Mouse (Mus musculus): ENCODE measurements around the gene Crlf2. TPM values are rescaled to one million over a fixed set of nuclear protein-coding genes. Genes with fewer than 3 reads are reported as not detected.

The Crlf2 gene
- total RNA-seq (2021), result 1 to 10 TPM; 8.0 to 8.5 TPM
- long read RNA-seq, experiment 1, transcript Crlf2-201 (8 exons, 1,323 nt), result major isoform, 5 of 9 reads
- long read RNA-seq, experiment 1, partial matches to known transcripts, result 2 of 9 reads
- long read RNA-seq, experiment 1, other reads (novel, unspliced or antisense), result 1 of 9 reads
- long read RNA-seq, experiment 2, partial matches to known transcripts, result 1 of 6 reads
- long read RNA-seq, experiment 2, other reads (novel, unspliced or antisense), result 1 of 6 reads

DNA sequence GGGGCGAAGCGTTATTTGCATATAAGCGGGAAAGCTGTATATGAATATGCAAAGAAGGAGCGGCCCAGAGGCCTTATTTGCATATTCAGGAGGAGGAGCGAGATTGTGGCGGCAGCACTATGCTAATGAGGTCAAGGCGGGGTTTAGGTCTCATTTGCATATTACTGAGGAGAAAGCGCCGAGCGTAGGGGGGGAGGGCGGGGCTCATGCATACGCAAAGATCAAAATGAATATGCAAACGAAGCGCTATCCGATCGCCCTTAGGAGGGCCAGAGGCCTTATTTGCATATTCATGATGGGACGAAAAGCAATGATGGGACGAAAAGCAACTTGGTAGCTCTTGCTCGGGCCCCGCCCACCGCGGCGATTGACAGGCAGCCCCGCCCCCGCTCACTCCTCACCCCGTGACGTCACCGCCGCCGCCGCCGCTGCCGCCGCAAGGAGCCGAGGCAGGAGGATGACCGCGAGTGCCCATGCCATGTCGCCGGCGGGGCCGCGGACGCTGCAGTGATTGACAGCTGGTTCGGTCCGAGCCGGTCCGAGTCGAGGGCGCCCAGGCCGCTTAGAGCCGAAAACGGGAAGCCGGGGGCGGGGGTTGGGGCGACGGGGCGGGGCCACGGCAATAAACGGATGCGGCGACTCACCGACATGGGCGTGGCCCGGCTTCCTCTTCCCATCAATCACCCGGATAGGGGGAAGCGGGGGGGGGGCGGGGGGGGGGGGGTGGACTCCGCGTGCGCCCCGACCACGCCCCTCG, at the start of gene Crlf2:
Gene Crlf2, minus strand, starts transcription at position 590 of the 757 bp plus-strand sequence.
- intact Hi-C loops (cut with DNase I; ENCODE audit: low total_unique reads), result no loop called here
- DNase-seq, result peak; percentile 92

DNA sequence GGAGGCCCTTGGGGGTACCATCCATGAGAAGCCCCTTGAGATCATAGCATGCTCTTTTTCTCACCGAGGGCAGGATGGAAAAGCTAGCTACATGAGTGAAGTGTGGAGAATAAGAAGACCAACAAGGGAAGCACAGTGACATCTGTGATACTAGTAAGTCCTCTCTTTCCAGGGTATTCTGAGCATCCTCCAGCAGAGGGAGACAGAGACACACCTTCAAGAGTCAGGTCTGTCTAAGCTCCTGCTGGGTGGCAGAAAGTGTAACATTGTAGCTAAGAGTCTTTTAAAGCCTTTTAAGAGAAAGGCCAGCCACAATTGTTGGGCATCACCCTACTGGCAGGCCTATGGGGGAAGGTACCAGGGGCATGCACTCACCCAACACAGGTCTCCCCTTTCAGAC, 43.8 kb upstream of the Crlf2 start:
- DNase-seq, result no peak
- intact Hi-C loops (cut with DNase I; ENCODE audit: low total_unique reads), result no loop called here

DNA sequence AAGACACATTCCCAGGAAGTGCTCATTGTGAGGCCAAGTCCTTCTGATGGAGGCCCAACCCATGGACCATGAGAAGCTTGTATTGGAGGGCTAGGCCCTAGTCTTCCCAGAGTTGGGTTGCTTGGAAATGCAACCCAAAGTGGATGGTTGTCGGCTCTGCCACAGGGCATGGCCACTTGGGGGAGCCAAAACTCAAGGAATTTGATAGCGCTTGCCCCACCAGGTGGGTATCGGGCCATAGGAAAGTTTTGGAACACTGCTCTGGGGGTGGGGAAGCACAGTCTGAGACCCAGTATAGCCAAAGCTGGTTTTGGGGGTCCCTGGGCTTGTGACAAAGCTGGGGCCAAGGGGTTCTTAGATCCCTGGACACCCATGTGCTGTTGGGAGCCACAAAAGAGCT, 42.3 kb upstream of the Crlf2 start:
- DNase-seq, result no peak
- intact Hi-C loops (cut with DNase I; ENCODE audit: low total_unique reads), result no loop called here

DNA sequence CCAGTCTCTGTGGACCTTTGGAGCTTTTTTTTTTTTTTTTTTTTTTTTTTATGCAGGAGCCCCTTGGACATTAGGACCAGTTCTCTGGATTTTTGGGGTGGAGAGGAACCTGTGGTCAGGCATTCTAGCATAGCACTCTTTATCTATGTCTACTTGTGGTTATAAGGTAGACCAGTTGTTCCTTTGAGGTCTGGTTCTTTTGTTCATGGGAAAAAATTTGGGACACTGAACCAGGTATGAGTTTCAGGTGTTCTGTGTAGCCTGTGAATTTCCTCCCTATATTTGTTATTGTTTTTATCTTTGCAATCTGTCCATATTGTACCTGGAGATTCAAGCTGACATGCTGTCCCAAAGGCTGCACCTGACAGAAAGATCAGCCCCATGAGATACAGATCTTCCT, 40.1 kb upstream of the Crlf2 start:
- no peak for DNase-seq
- intact Hi-C loops (cut with DNase I; ENCODE audit: low total_unique reads), result no loop called here

DNA sequence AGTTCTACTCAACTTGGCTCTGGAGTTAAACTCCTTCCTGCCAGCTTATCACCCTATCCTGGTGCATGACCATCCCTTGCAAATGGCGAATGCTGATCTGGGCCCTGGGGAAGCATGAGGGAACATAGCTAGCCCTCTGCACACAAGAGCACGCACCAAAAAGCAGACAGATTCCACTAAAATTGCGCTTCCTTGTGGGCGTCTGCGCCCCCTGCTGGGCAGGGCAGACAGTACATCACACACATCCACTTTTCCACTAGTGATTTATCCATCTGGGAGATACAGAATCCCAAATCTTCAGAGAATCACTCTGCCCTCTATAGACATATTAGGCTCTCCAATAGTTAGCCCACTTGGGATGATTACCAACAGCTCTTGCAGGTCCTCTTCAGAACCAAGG, 37.9 kb upstream of the Crlf2 start:
- no peak for DNase-seq
- intact Hi-C loops (cut with DNase I; ENCODE audit: low total_unique reads), result no loop called here

DNA sequence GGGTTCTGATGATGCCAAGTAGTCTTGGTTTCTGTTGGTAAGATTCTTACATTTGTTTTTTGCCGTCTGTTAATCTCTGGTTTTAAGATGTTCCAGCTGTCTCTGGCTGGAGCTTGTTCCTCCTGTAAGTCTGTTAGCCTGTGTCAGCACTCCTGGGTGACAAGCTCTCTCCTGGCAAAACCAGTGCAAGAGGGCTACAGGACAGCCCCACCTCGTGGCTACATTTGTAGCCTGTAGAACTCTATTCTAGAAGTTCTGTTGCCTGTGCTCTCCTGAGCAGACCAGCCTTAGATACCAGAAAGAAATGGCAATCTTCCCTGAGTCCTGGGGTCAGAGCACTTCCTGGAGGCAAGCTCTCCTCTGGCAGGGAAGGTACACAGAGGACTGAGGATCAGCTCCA, 4.0 kb upstream of the Crlf2 start:
- intact Hi-C loops (cut with DNase I; ENCODE audit: low total_unique reads), result no loop called here
- no peak for DNase-seq

DNA sequence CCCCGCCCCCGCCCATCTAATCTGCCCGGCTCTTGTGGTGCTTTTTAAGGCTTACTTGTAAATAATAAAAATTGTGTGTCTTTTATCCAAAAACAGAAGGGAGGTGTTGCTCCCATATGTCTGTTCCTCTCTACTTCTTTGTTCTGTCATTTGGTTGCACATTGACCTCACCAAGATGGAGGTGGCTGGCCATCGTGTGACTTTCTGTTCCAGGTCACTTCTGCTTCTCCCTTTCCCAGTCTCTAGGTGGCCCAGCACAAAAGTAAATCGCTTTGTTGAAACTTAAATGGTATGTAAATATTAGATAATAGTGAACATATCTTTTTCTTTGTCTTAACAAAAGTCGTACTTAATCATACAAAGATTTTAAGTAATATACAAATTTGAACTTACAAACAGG, 398 bp upstream of the Crlf2 start:
- intact Hi-C loops (cut with DNase I; ENCODE audit: low total_unique reads), result no loop called here
- DNase-seq, result no peak

DNA sequence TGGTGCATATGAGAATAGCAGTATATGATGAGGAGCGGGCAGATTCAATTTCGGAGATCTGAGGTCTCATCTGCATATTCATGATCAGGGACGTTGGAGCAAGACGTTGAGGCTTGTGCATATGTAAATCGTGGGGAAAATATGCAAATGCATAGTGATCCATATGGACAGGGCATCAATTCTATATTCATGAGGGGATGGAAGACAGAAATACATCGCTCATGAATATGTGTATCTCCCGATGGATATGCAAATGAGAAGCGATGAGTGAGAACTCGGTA, 730 bp downstream of the Crlf2 start:
- DNase-seq, result no peak
- intact Hi-C loops (cut with DNase I; ENCODE audit: low total_unique reads), result no loop called here

DNA sequence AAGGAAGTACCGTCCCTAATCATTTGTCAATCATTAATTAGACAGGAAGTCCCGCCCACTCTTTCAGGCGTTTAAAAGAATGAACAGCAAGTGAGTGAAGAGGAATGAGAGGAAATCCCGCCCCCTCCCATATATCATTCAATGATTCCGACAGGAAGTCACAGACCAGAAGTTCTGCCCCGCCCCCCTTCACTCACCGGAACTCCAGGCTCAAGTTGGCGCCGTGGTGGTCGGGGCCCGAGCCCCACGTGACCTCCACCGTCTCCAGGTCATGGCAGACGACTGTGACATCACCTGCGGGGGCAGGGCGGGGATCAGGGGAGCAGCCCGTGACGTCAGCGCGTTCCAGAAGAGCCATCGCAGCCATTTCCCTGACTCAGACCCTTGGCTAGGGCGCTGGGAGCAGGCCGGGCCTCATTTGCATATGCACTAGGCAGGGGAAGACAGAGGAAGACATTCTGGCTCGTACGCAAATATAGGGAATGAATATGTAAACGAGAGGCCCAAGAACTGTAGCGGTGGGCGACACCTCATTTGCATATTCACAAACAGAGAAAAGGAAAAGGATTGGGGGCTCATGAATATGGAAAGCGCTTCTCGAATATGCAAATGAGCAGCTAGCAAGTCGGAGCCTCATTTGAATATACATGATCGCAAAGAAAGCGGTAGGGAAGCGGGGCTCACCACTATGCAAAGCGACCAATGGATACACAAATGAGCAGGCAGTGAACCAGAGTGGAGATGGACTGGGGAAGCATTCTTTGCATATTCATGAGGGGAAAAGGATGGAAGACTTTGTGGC, 1.3 kb downstream of the Crlf2 start:
- intact Hi-C loops (cut with DNase I; ENCODE audit: low total_unique reads), result no loop called here
- DNase-seq, result peak; percentile 95

DNA sequence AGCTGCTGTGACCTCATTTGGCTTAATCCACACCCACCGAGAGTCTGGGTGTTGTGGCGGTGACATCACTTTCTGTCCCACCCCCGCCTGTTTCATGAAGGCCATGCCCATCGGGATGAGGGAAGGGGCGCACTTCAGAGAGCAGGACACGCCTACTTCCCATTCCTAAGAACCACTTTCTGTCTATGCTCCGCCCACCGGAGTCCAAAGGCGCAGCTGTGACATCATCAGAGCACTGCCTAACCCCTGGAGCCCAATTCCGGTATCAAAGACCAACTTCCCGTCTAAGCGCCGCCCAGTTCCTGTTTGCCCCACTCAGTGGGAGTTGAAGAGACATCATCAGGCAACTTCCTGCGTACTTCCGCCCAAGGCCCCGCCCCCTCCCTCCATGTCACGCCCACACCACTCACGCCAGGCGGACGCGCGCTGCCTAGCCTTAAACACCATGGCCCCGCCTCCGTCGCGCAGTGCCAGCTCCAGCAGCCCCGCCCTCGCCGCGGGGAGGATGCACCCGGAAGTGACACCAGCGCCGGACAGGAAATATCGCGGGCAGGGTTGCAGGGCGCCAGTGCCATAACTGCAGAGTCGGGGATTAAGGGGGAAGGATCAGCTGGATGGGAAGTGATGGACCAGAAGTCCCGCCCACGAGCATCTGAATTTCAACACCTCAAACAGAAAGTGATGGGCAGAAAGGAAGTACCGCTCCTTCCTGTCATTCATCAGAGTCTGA, 2.0 kb downstream of the Crlf2 start:
- peak; percentile 92 for DNase-seq
- intact Hi-C loops (cut with DNase I; ENCODE audit: low total_unique reads), result no loop called here

DNA sequence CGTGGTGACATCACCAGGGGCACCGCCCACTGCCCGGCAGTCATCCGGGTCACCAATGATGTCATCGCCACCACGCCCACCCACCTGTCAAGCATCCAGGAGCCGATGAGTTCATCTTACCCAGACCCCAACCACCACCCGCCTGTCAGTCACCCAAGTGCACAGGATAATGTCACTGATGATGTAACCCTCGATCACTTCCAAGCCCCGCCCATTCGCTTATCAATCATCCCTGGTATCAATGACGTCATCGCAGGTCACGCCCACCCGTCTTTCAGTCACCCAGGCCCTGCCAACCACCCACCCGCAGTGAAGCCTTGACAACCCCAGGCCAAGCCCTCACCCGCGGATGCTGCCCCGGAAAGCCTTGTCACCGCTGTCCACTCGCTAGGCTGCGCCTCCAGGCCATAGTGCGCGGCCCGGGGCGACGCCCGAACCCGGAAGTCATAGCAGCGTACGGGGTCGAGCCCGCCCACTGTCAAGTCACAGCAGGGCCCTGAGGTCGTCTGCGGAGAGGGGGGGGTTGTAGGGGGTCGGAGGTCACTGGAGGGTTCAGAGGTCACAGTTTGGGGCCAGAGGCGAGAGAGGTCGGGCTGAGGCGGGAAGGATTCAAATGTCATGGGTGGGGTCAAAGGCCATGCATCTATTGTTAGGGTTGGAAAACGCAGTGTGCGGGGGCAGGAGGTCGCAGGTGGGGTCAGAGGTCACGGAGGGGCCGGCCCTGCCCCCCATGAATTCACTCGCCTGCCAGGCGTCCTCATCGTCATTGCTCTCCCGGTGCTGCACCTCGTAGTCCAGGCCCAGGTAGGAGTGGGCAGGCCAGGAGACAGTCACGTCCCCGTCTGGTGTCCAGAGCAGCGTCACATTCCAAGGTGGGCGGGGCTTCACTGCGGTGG, 2.9 kb downstream of the Crlf2 start:
- intact Hi-C loops (cut with DNase I; ENCODE audit: low total_unique reads), result no loop called here
- peak; percentile 32 for DNase-seq

DNA sequence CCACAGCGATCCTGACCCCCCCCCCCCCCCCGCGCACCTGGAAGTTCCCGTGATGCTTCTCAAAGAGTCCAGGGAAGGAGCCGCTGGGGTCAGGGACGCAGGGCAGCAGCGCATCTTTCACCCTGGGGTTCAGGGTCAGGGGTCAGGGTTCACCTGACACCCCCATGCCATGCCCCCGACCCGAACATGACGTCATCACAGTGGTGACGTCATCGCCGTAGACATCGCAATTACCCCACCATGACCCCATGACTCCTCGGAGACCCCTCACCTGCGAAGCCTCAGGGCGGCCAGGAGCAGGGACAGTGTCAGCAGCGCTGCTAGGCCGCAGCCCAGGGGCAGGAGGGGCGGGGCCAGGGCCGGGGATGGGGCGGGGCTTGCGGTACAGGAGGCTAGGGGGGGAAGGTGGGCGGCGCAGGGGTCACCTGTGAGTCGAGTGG, 3.5 kb downstream of the Crlf2 start:
- intact Hi-C loops (cut with DNase I; ENCODE audit: low total_unique reads), result no loop called here
- peak; percentile 3 for DNase-seq

DNA sequence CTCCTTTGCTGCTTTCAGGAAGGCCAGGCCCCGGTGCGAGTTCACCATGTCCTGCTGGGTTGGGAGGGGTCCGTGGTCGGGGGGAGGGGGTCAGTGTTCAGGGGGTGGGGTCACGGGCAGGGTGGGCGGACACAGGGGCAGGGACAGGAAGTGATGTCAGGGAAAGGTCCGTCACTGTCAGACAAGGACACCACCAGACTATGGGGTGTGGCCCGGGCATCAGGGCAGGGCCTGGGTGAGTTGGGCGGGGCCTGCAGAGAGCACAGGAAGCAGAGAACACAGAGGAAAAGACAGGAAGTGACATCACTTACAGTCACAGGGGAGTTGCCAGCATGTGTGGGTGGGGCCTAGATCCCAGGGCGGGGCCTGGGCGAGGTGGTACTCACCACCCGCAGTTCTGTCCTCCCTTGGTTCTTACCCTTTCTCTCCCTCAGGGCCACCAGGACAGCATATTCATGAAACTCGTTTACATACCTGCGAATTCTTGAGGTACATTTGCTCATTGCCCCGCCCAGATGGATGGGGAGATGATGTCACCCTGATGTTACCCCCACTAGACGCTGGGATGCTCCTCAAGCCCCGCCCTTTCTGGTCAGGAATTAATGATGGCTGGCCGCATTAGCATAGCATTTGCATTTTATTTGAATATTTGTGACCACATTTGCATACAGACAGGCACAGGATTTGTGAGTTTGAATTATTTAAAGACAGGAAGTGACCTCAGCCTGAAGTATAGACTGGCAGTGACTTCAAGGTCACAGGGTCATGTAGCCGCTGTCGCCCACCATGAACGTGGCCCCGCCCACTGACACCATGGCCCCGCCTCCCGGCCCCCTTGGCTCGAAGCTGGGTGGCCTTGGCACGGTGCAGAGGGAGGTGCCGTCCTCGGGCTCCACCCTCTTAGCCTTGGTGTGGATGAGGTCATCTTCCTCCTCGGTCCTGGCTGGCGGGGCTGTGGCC, 4.4 kb downstream of the Crlf2 start:
- DNase-seq, result peak; percentile 4
- intact Hi-C loops (cut with DNase I; ENCODE audit: low total_unique reads), result no loop called here

DNA sequence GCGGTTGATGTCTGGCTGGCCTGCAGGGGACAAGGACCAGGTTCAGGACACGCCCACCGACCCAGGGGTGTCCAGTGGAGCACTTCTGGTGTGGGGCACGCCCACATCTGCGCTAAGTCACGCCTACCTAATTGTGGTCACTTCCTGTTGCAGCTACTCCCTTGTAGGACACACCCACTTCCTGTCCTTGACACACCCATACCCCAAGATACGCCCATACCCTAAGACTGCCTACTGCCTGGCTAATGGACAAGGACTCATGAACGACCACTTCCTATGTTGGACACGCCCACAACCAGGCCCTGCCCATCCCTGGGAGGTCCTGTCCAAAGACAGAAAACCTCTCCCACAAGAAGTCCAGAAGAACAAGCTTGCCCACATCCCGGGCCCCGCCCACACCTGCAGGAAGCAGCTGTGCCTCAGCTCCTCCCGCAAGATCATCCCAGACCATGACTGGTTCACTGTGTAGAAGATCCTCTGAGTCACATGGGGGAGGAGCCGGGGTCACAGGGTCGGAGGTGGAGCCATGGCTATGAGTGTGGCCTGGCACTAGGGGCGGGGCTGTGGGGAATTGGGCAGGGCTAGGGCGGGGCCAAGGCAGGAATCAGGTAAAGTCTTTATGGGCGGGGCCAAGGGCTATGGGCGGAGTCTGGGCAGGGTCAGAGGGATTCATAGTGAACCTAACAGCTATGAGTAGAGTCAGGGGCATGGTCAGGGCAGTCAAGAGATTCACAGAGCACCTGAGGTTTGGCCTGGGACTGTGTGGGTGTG, 5.4 kb downstream of the Crlf2 start:
- peak; percentile 15 for DNase-seq
- intact Hi-C loops (cut with DNase I; ENCODE audit: low total_unique reads), result no loop called here

DNA sequence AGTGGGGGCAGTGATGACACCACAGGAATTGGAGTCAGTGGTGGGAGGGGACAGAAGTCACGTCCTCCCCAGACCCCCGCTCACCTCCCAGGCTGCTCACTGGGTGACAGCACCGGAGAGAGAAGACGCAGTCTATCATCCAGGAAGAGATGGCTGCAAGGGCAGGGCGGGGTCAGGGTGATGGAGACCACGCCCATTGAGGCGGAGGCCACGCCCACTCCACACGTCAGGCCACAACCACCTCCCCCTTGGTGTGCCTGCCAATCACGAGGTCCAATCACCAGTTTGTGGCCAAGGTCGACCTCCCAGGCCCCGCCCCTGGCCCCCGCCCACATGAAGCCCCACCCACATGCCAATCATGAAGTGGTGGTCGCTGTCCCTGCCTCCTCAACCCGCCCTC, 6.3 kb downstream of the Crlf2 start:
- intact Hi-C loops (cut with DNase I; ENCODE audit: low total_unique reads), result no loop called here
- DNase-seq, result peak; percentile 3

DNA sequence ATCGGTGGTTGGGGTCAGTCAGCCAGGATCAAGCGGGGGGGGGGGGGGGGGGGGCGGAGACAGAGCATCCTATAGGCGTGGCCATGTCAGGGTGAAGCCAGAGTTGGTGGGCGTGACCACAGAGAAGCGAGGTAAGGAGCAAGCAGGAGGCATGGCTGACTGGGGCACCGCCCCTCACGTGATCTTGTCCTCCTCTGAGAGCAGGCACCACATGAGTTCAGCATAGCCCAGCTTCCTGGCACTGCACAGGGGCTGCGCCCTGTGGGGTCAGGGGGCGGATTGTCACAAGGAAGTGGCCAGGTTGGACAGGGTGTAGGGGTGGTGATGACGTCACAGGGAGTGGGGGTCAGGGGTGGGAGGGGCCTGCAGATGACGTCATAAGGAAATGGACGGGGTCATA, 6.7 kb downstream of the Crlf2 start:
- no peak for DNase-seq
- intact Hi-C loops (cut with DNase I; ENCODE audit: low total_unique reads), result no loop called here

DNA sequence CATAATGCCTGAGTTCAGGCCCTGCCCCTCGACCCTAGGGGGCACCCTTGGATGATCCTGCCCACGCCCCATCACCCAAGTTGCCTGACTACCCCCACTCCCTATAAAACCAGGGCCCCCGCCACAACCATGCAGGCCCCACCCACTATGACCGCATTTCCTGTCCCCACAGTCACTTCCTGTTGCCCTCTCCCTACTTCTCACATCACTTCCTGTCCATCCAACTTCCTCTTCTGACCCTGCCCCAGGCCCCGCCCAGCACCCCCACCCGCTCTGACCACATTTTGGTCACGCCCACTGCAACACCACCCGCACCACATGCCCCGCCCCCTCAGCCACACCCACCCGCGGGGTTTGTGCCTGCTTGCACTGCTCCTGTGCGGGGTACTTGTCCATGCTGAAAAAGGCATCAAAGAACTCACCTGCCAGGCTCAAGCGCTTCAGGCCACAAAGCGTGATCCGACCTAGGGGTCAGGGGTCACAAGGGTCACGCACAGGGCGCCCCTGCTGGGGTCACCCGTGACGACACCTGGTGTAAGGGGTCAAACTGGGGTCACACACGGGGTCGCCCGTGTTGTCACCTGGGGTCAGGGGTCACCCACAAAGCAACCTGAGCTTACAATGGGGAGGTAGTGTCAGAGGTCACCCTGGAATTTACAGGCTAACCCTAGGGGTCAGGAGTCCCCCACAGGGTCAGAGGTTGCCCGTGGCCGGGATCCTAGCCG, 7.6 kb downstream of the Crlf2 start:
- intact Hi-C loops (cut with DNase I; ENCODE audit: low total_unique reads), result no loop called here
- peak; percentile 8 for DNase-seq

Data from gastrocnemius, postnatal 14 days (tissue).